Mouse (Mus musculus): ENCODE data around the gene Prkag3. TPM values are rescaled to one million over a fixed set of nuclear protein-coding genes. Genes with fewer than 3 reads are reported as not detected.

The Prkag3 gene
- total RNA-seq, 2 experiments from 2014 or later = not detected

GRCm38 (mm10) chr1:74715468-74715867 is 33.6 kb downstream of the Prkag3 start:
- Histone ChIP-seq H3K4me3 (no peak overlapping the region), H3K27ac (no peak overlapping the region)
- no peak for TF ChIP-seq CTCF (conservative IDR thresholded peaks at IDR 0.05)
- DNase-seq (ENCODE audit: low spot score in 2 of 2) = no peak

DNA sequence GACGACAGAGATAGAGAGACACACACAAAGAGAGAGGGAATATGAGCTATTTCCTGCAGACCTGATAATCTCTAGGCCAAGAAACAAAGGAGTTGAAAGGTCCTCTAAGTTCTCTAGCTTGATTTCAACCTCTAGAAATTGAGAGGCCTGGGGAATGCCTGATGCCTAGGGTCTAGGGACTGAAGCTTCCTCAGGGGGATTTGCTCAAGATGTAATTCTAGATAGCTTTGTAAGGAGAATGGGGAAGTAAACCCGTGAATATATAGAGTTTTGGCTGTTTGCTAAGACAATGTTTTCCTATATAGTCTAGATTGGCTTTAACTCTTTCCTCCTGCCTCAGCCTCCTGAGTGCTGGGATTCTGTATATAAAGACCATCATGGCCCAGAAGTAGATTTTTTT is 34.1 kb downstream of the Prkag3 start:
- Histone ChIP-seq H3K27ac (no peak overlapping the region), H3K4me3 (no peak overlapping the region)
- no peak for DNase-seq (ENCODE audit: low spot score in 2 of 2)
- no peak for TF ChIP-seq CTCF (conservative IDR thresholded peaks at IDR 0.05)

DNA sequence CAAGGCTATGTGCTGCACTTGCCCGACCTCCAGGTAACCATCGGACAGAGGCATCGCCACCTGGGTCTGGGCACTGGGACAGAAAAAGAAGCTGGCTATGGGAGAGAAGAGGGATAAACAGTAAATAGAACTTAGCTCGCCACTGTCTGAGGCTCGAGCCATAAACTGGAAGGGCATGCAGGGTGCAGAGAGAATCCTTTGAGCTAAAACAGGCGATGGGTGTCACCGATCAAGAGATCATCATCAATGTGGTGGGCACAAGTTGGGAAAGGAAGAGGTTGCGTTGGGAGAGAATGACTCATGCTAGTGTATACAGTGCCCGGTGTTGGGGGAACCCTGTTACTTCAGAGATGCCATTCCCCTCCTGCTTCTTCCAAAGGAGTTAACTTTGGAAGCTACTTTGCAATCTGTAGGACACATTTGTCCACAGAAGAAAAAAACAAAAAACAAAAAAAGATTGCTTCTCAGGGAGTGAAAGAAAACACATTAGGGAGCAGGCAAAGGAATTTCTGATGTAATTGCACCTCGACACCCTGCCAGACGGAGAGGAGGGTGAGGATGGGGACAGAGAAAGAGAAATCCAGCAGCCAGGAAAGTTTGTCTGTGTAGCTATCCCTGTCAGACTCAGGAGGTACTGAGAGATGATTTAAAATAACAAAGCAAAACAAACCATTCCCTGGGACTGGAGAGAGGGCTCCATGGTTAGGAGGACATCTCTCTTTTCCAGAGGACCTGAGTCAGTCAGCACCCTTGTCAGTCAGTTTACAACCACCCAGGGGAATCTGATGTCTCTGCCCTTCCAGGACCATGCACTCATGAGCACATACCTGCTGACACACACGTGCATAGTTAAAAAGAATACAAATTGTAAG is 34.9 kb downstream of the Prkag3 start:
- TF ChIP-seq CTCF (conservative IDR thresholded peaks at IDR 0.05) = no peak
- no peak for DNase-seq (ENCODE audit: low spot score in 2 of 2)
- Histone ChIP-seq H3K4me3 (peak overlapping the region; percentile 47), H3K27ac (peak overlapping the region; percentile 51; the same call in 1 of the 2 replicates)

GRCm38 (mm10) chr1:74713099-74713858 is 35.7 kb downstream of the Prkag3 start, which contains the start of gene Cyp27a1:
TSS of gene Cyp27a1 (plus strand) at chr1:74713574.
- peak; percentile 21 for TF ChIP-seq CTCF (conservative IDR thresholded peaks at IDR 0.05)
- peak in 1 of 2 experiments; percentile 22 for DNase-seq (ENCODE audit: low spot score in 2 of 2)
- Histone ChIP-seq H3K27ac (peak within 1 kb of the TSS; percentile 51; the same call in 1 of the 2 replicates), H3K4me3 (peak within 1 kb of the TSS; percentile 47)

GRCm38 (mm10) chr1:74712461-74713098 is 36.4 kb downstream of the Prkag3 start:
- no peak for TF ChIP-seq CTCF (conservative IDR thresholded peaks at IDR 0.05)

GRCm38 (mm10) chr1:74712046-74712445 is 37.0 kb downstream of the Prkag3 start:
- TF ChIP-seq CTCF (conservative IDR thresholded peaks at IDR 0.05) = peak; percentile 50
- Histone ChIP-seq H3K4me3 (no peak overlapping the region), H3K27ac (no peak overlapping the region)
- DNase-seq (ENCODE audit: low spot score in 2 of 2) = no peak

More at GRCm38 (mm10) chr1:74712461-74713098, 36.4 kb downstream of the Prkag3 start:
- DNase-seq (ENCODE audit: low spot score in 2 of 2) = no peak
- Histone ChIP-seq H3K27ac (peak overlapping the region; percentile 51; the same call in 1 of the 2 replicates), H3K4me3 (peak overlapping the region; percentile 47)

- TF ChIP-seq CTCF (conservative IDR thresholded peaks at IDR 0.05) = no peak
Observed at GRCm38 (mm10) chr1:74709566-74709965, 39.5 kb downstream of the Prkag3 start.

DNA sequence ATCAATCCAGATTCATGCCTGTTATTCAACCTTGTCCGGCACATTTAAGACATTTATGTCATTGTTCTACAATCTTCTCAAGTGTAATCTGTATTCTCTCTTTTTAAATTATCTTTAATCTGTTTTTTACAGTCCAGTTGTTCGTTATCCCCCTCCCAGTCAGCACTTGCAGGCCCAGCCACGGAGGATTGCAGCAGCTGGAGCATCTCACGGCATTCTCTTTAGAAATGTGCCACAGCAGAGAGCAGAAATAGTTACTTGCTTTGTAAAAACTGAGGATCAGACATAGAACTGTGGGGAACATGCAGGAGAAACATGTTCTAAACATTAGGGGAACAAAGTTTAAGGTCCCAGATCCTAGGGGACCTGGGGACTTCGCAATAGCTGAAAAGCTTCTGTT is 44.0 kb downstream of the Prkag3 start:
- Histone ChIP-seq H3K27ac (no peak overlapping the region), H3K4me3 (no peak overlapping the region)
- no peak for DNase-seq (ENCODE audit: low spot score in 2 of 2)
- TF ChIP-seq CTCF (conservative IDR thresholded peaks at IDR 0.05) = no peak

More at GRCm38 (mm10) chr1:74709566-74709965, 39.5 kb downstream of the Prkag3 start:
- H3K27ac ChIP-seq = no peak overlapping the region
- DNase-seq (ENCODE audit: low spot score in 2 of 2) = no peak
- H3K4me3 ChIP-seq = no peak overlapping the region

DNA sequence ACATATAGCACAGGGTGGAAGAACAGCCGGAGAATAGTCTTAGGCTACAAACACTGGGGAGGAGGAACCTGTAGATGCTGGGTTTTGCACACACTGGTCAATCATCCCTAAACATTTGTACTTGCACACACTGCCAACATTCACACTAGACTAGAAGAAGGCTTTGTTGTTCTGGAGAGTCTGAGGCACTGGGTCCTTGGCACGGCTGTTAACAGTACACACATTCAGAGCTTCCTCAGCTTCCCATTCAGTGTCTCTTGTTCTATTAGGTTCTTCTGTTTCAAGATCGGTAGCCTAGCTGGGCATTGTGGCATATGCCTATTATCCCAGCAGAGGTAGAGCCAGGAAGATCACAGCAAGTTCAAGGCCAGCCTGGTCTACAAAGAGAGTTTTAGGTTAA is 44.9 kb downstream of the Prkag3 start:
- no peak for DNase-seq (ENCODE audit: low spot score in 2 of 2)
- Histone ChIP-seq H3K27ac (peak overlapping the region; percentile 59; the same call in 1 of the 2 replicates), H3K4me3 (no peak overlapping the region)
- TF ChIP-seq CTCF (conservative IDR thresholded peaks at IDR 0.05) = no peak

GRCm38 (mm10) chr1:74702142-74702553 is 46.9 kb downstream of the Prkag3 start:
- no peak overlapping the region for H3K27ac ChIP-seq
- no peak for DNase-seq (ENCODE audit: low spot score in 2 of 2)
- no peak for TF ChIP-seq CTCF (conservative IDR thresholded peaks at IDR 0.05)
- H3K4me3 ChIP-seq = no peak overlapping the region

DNA sequence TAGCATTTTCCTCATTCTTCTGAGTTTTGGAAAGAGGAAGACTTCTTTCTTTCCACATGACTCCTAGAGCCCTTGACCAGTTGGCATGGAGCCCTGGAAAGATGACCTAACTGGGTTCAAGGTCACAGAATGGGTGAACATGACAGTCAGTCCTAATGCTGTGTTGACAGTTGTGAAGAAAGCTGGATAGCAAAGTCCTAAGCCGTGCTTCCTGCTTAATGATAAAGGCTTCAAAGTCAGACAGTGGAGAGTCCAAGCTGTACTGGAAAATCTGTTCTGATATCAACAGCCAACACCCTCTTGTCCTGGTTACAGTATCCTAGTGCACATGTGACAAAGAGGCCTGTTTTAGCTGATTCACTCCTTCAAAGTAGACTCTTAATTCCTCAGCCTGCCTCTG is 50.2 kb downstream of the Prkag3 start:
- no peak overlapping the region for H3K27ac ChIP-seq
- no peak overlapping the region for H3K4me3 ChIP-seq
- no peak for DNase-seq (ENCODE audit: low spot score in 2 of 2)
- no peak for TF ChIP-seq CTCF (conservative IDR thresholded peaks at IDR 0.05)

- TF ChIP-seq CTCF (conservative IDR thresholded peaks at IDR 0.05) = no peak
- Histone ChIP-seq H3K27ac (no peak overlapping the region), H3K4me3 (no peak overlapping the region)
- no peak for DNase-seq (ENCODE audit: low spot score in 2 of 2)
Observed at GRCm38 (mm10) chr1:74698353-74698752, 50.7 kb downstream of the Prkag3 start.

DNA sequence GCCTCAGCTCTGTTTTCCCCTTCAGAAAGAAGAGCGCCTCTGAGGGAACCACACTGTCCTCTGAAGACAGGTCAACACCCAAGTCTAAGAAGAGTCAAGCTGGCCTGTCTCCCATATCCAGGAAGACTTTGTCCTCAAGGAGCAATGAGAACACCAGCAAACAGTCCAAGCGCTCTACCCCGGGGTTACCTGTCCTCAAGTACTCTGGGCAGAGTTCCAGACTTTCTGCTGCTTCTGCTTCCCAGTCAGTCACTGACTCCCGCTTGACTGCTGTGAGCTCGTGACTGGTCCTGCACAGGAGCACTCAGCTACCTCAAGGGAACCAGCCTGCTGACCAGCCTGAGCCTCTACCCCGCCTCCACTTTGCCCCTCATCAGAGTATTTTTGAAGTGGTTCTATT is 51.6 kb downstream of the Prkag3 start:
- TF ChIP-seq CTCF (conservative IDR thresholded peaks at IDR 0.05) = no peak
- Histone ChIP-seq H3K27ac (no peak overlapping the region), H3K4me3 (no peak overlapping the region)
- no peak for DNase-seq (ENCODE audit: low spot score in 2 of 2)
